Comparison of ENCODE assay signal across 10 mouse cellular contexts in genomic region chr7:82744167-82744715, GRCm38 (mm10).
DNase-seq lines count a peak whose midpoint lies in the region; ATAC-seq and TF ChIP-seq lines count a peak whose summit lies in the region.
"Had no signal": no experiment of that assay in that cellular context is flagged by ENCODE, and none has a peak within 500 bp of the region (broad histone marks: within the 10 kb centered on the region; RNA-seq: fewer than 3 reads in every experiment).

No protein-coding gene starts in this region.

- 0 out of 2 replicates have a peak, but pooled peaks cover 4% of the 10 kb centered on the region for H3K4me1 ChIP-seq in heart, embryonic 16.5 days (ENCODE audit: control insufficient read depth, insufficient read depth, low read length)
- peaks cover 13% of the 10 kb centered on the region for H3K4me1 ChIP-seq in midbrain, embryonic 13.5 days (replicated peaks)
- no peaks in the 10 kb centered on the region for H3K4me1 ChIP-seq in midbrain, postnatal 0 days (ENCODE audit: insufficient read depth, low read length)
- H3K4me1 ChIP-seq in embryonic facial prominence, embryonic 10.5 days: peaks cover 38% of the 10 kb centered on the region
- peaks cover 8% of the 10 kb centered on the region; the same call in 1 of the 2 replicates for H3K4me1 ChIP-seq in neural tube, embryonic 14.5 days (ENCODE audit: control insufficient read depth, insufficient read depth, low read length)
- H3K4me1 ChIP-seq: intestine, embryonic 15.5 days had no signal

- no peaks in the 10 kb centered on the region for H3K9me3 ChIP-seq in heart, embryonic 16.5 days (replicated peaks; ENCODE audit: control insufficient read depth, low read length)
- no peaks in the 10 kb centered on the region for H3K9me3 ChIP-seq in midbrain, embryonic 13.5 days
- no peaks in the 10 kb centered on the region for H3K9me3 ChIP-seq in midbrain, postnatal 0 days (ENCODE audit: low read length)
- H3K9me3 ChIP-seq in embryonic facial prominence, embryonic 10.5 days: no peaks in the 10 kb centered on the region
- H3K9me3 ChIP-seq in neural tube, embryonic 14.5 days (ENCODE audit: control insufficient read depth, low read length): no peaks in the 10 kb centered on the region
- H3K9me3 ChIP-seq: intestine, embryonic 15.5 days had no signal

- no peak overlapping the region for H3K27ac ChIP-seq in heart, embryonic 16.5 days (ENCODE audit: low read length)
- no peak overlapping the region for H3K27ac ChIP-seq in midbrain, embryonic 13.5 days
- H3K27ac ChIP-seq in midbrain, postnatal 0 days (ENCODE audit: low read depth, low read length): no peak overlapping the region
- H3K27ac ChIP-seq in embryonic facial prominence, embryonic 10.5 days (replicated peaks): peak overlapping the region; percentile 73
- H3K27ac ChIP-seq in neural tube, embryonic 14.5 days (ENCODE audit: low read depth, low read length): peak overlapping the region; percentile 17; the same call in 1 of the 2 replicates
- H3K27ac ChIP-seq: intestine, embryonic 15.5 days had no signal

- TF ChIP-seq CTCF in midbrain, postnatal 0 days (IDR thresholded peaks at IDR 0.05): no peak

- no peak; the same call in 1 of the 2 replicates for ATAC-seq in heart, embryonic 16.5 days (replicated peaks; ENCODE audit: extremely low read depth, insufficient read depth, low FRiP score)
- ATAC-seq in midbrain, embryonic 13.5 days: peak; percentile 43; the same call in 1 of the 2 replicates
- ATAC-seq in midbrain, postnatal 0 days (ENCODE audit: low FRiP score): no peak
- peak; percentile 41; the same call in 1 of the 2 replicates for ATAC-seq in neural tube, embryonic 14.5 days (ENCODE audit: low read depth)
- ATAC-seq: intestine, embryonic 15.5 days had no signal

- DNase-seq in heart, postnatal 25 days (ENCODE audit: low spot score): no peak
- DNase-seq in midbrain, postnatal 0 days (ENCODE audit: low spot score): no peak
- no peak for DNase-seq in embryonic facial prominence, embryonic 10.5 days (ENCODE audit: low spot score)
- DNase-seq in spleen, postnatal 4 days (ENCODE audit: low spot score in 2 of 2): no peak
- DNase-seq: cerebellum, adult 11-12 months; lung, adult 18-20 months had no signal

- WGBS in heart, embryonic 16.5 days: 67% methylated on average over 18 of the region's 18 CpGs
- WGBS in midbrain, embryonic 13.5 days: 81% methylated on average over 18 of the region's 18 CpGs
- WGBS in midbrain, postnatal 0 days: 74% methylated on average over 18 of the region's 18 CpGs
- WGBS in embryonic facial prominence, embryonic 10.5 days: 88% methylated on average over 18 of the region's 18 CpGs
- WGBS in neural tube, embryonic 14.5 days: 72% methylated on average over 18 of the region's 18 CpGs

- H3K9ac ChIP-seq in heart, embryonic 16.5 days (ENCODE audit: low read length): no peak overlapping the region
- no peak overlapping the region for H3K9ac ChIP-seq in midbrain, embryonic 13.5 days (replicated peaks)
- H3K9ac ChIP-seq in midbrain, postnatal 0 days (replicated peaks; ENCODE audit: low read length, poor library complexity, severe bottlenecking): no peak overlapping the region
- H3K9ac ChIP-seq in neural tube, embryonic 14.5 days (replicated peaks; ENCODE audit: low read depth, low read length): 0 out of 2 replicates have a peak overlapping the region, but pooled peaks have one; percentile 12
- H3K9ac ChIP-seq: intestine, embryonic 15.5 days had no signal

- H3K27me3 ChIP-seq in heart, embryonic 16.5 days (ENCODE audit: control insufficient read depth, insufficient read depth, low read length): no peaks in the 10 kb centered on the region
- H3K27me3 ChIP-seq in midbrain, embryonic 13.5 days: no peaks in the 10 kb centered on the region
- H3K27me3 ChIP-seq in midbrain, postnatal 0 days (ENCODE audit: insufficient read depth, low read length): no peaks in the 10 kb centered on the region
- no peaks in the 10 kb centered on the region for H3K27me3 ChIP-seq in embryonic facial prominence, embryonic 10.5 days (replicated peaks; ENCODE audit: low read depth, poor library complexity, severe bottlenecking)
- H3K27me3 ChIP-seq in neural tube, embryonic 14.5 days (ENCODE audit: control insufficient read depth, insufficient read depth, low read length): no peaks in the 10 kb centered on the region
- H3K27me3 ChIP-seq: intestine, embryonic 15.5 days had no signal

- intact Hi-C loops in heart, postnatal 25 days (cut with DNase I): no loop called here

- H3K36me3 ChIP-seq in heart, embryonic 16.5 days (ENCODE audit: control insufficient read depth, insufficient read depth): no peaks in the 10 kb centered on the region
- H3K36me3 ChIP-seq in midbrain, embryonic 13.5 days: no peaks in the 10 kb centered on the region
- H3K36me3 ChIP-seq in midbrain, postnatal 0 days (ENCODE audit: insufficient read depth, low read length): no peaks in the 10 kb centered on the region
- H3K36me3 ChIP-seq in embryonic facial prominence, embryonic 10.5 days (replicated peaks): peaks cover 11% of the 10 kb centered on the region; the same call in 1 of the 2 replicates
- no peaks in the 10 kb centered on the region for H3K36me3 ChIP-seq in neural tube, embryonic 14.5 days (ENCODE audit: control insufficient read depth, insufficient read depth, low read length)
- H3K36me3 ChIP-seq: intestine, embryonic 15.5 days had no signal

- no peak overlapping the region for H3K4me3 ChIP-seq in heart, embryonic 16.5 days (ENCODE audit: low read length)
- H3K4me3 ChIP-seq in midbrain, embryonic 13.5 days (replicated peaks): no peak overlapping the region
- no peak overlapping the region for H3K4me3 ChIP-seq in midbrain, postnatal 0 days (ENCODE audit: low read depth, low read length)
- H3K4me3 ChIP-seq in embryonic facial prominence, embryonic 10.5 days: no peak overlapping the region
- H3K4me3 ChIP-seq in neural tube, embryonic 14.5 days (ENCODE audit: low read depth, low read length): no peak overlapping the region
- H3K4me3 ChIP-seq: intestine, embryonic 15.5 days had no signal

- H3K4me2 ChIP-seq in heart, embryonic 16.5 days (ENCODE audit: low read depth, low read length): peak overlapping the region; percentile 17; the same call in 1 of the 2 replicates
- H3K4me2 ChIP-seq in midbrain, embryonic 13.5 days (replicated peaks): no peak overlapping the region
- no peak overlapping the region for H3K4me2 ChIP-seq in midbrain, postnatal 0 days (ENCODE audit: low read depth, low read length, poor library complexity, severe bottlenecking)
- 0 out of 2 replicates have a peak overlapping the region, but pooled peaks have one; percentile 14 for H3K4me2 ChIP-seq in neural tube, embryonic 14.5 days (ENCODE audit: low read depth, low read length)
- H3K4me2 ChIP-seq: intestine, embryonic 15.5 days had no signal

Comparison
In these comparisons a context has a peak if more than half of its experiments do, and no peak if none do; other contexts are left out.
1. ATAC-seq: peak in midbrain, embryonic 13.5 days (single experiment) and neural tube, embryonic 14.5 days (single experiment); none in heart, embryonic 16.5 days (single experiment) and midbrain, postnatal 0 days (single experiment).
2. H3K27ac ChIP-seq: peak in embryonic facial prominence, embryonic 10.5 days (single experiment) and neural tube, embryonic 14.5 days (single experiment); none in heart, embryonic 16.5 days (single experiment), midbrain, embryonic 13.5 days (single experiment) and midbrain, postnatal 0 days (single experiment).
3. H3K4me2 ChIP-seq: peak in heart, embryonic 16.5 days (single experiment) and neural tube, embryonic 14.5 days (single experiment); none in midbrain, embryonic 13.5 days (single experiment) and midbrain, postnatal 0 days (single experiment).